Mouse (Mus musculus) limb, embryonic 14.5 days (tissue): Measurements from ENCODE around the gene Atp10b. TPM values are rescaled to one million over a fixed set of nuclear protein-coding genes. Genes with fewer than 3 reads are reported as not detected.

Experiments used
- ATAC-seq: fragments of 200-750 bp; cut with Nextera tagmentation; 2 replicates; pipeline ENCODE4 v1.8.0; 2017; ENCODE audit warnings: low read depth, moderate number of reproducible peaks, moderate TSS enrichment; ENCODE audit not compliant: low FRiP score
- DNase-seq: peaks from one replicate; pipeline ENCODE4 v3.0.0-alpha.2; 2015; ENCODE audit warnings: low spot score
- H3K27ac ChIP-seq: fragments of 300-500 bp; sonication (generic); replicated peaks from 2 replicates; pipeline ENCODE4 v1.5.1; 2014; ENCODE audit warnings: low read depth, mild to moderate bottlenecking, low read length, moderate library complexity, mixed read lengths
- H3K27me3 ChIP-seq: fragments of 300-500 bp; sonication (generic); 2 replicates; pipeline ENCODE4 v1.6.1; 2014; ENCODE audit warnings: low read length, mixed read lengths; ENCODE audit not compliant: control insufficient read depth, insufficient read depth
- H3K36me3 ChIP-seq: fragments of 300-500 bp; sonication (generic); 2 replicates; pipeline ENCODE4 v1.6.1; 2014; ENCODE audit warnings: mild to moderate bottlenecking, low read length, moderate library complexity, mixed read lengths; ENCODE audit not compliant: control insufficient read depth, insufficient read depth
- H3K4me1 ChIP-seq: fragments of 300-500 bp; sonication (generic); 2 replicates; pipeline ENCODE4 v1.6.1; 2014; ENCODE audit warnings: antibody characterized with exemption, low read length, mixed read lengths; ENCODE audit not compliant: control insufficient read depth, insufficient read depth
- H3K4me2 ChIP-seq: fragments of 300-500 bp; sonication (generic); replicated peaks from 2 replicates; pipeline ENCODE4 v1.6.1; 2014; ENCODE audit warnings: low read depth, mild to moderate bottlenecking, low read length, moderate library complexity; ENCODE audit not compliant: severe bottlenecking
- H3K4me3 ChIP-seq: fragments of 300-500 bp; sonication (generic); replicated peaks from 2 replicates; pipeline ENCODE4 v1.5.1; 2014; ENCODE audit warnings: low read length
- H3K9ac ChIP-seq: fragments of 300-500 bp; sonication (generic); 2 replicates; pipeline ENCODE4 v1.6.1; 2014; ENCODE audit warnings: mild to moderate bottlenecking, low read depth, low read length, moderate library complexity; ENCODE audit not compliant: severe bottlenecking
- H3K9me3 ChIP-seq: fragments of 300-500 bp; sonication (generic); 2 replicates; pipeline ENCODE4 v1.6.1; 2016; ENCODE audit warnings: low read length; ENCODE audit not compliant: control insufficient read depth
- POLR2A ChIP-seq: fragments of 200-500 bp; IDR thresholded peaks from 2 replicates; pipeline ENCODE4 v1.8.0; 2012; ENCODE audit warnings: inconsistent platforms, mild to moderate bottlenecking, moderate library complexity, borderline replicate concordance; ENCODE audit not compliant: insufficient read depth, insufficient read length; ENCODE audit errors: extremely low read depth
- WGBS: fragments of 180-500 bp; shearing (Covaris S2); extraction: QIAGEN DNeasy Blood & Tissue Kit; methylation state at CpG from one replicate; pipeline ENCODE4 v1.1.7; 2014; 5-methylcytosine and 5-hydroxymethylcytosine counted together
- polyA plus RNA-seq, 2 experiments: library from polyadenylated mRNA; depleted of rRNA in 1 of 2; stranded (reverse) in 1 of 2; unstranded in 1 of 2; fragments of >200 nt; fragmentation: Nextera tagmentation in 1 of 2; extraction: Ambion mirVana in 1 of 2; gene quantifications; 2 replicates each; pipeline versions ENCODE4 v1.2.1 to v1.2.3; 2012 to 2014

Gene Atp10b
- polyA plus RNA-seq, 2 experiments: 1.2 to 1.9 TPM

DNA sequence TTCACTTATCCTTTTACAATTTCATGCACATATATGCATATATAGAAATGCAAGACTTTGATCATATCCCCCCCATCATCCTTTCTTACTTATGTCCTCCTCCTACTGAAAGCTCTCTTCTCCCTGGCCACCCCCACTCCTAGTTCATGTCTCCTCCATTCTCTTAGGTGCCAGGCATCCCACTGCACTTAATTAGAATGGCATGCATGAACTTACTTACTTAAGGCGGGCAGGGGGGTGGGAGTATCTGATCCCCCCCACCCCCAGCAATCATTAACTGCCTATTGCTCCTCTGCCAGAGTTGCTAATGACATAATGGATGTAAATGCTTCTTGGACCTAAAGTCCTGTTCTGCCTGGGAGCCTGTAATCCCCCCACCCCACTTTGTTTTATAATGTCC is 9.1 kb downstream of the Atp10b start:
- H3K4me3 ChIP-seq: no peak overlapping the region
- DNase-seq (no peak), ATAC-seq (no peak)
- H3K9me3 ChIP-seq: no peaks in the 10 kb centered on the region
- no peak overlapping the region for H3K4me2 ChIP-seq
- TF ChIP-seq POLR2A: no peak
- no peaks in the 10 kb centered on the region for H3K36me3 ChIP-seq
- WGBS: 44% methylated on average over 1 of the region's 1 CpGs
- H3K4me1 ChIP-seq: no peaks in the 10 kb centered on the region
- no peak overlapping the region for H3K9ac ChIP-seq
- H3K27me3 ChIP-seq: no peaks in the 10 kb centered on the region
- no peak overlapping the region for H3K27ac ChIP-seq

GRCm38 (mm10) chr11:43160188-43160942 is 10.7 kb downstream of the Atp10b start:
- ATAC-seq: no peak
- H3K36me3 ChIP-seq: no peaks in the 10 kb centered on the region
- TF ChIP-seq POLR2A: no peak
- no peak overlapping the region for H3K27ac ChIP-seq
- no peak overlapping the region for H3K4me3 ChIP-seq
- H3K27me3 ChIP-seq: no peaks in the 10 kb centered on the region
- WGBS: 34% methylated on average over 9 of the region's 9 CpGs
- H3K9ac ChIP-seq: no peak overlapping the region
- H3K9me3 ChIP-seq: no peaks in the 10 kb centered on the region
- no peaks in the 10 kb centered on the region for H3K4me1 ChIP-seq
- no peak for DNase-seq
- no peak overlapping the region for H3K4me2 ChIP-seq

DNA sequence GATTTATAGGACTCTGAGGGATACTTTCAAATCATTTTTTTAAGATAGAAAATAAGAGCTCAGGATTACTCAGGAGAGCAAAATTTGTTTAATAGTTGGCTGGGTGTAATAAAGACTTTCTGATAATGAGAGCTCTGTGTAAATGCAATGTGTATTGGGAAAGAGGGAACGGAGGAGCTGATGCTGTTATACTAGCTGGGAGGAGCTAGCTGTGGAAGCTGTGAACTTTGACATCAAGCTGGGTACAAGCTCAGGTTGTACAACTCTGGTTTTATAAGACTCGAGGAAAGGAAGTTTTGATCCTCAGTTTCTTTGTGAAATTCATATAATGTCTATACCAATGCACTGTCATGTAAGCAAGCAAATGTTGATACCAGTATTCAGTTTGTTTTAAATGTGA is 20.9 kb downstream of the Atp10b start:
- DNase-seq: no peak
- Histone ChIP-seq H3K4me2 (no peak overlapping the region), H3K4me1 (no peaks in the 10 kb centered on the region), H3K9ac (no peak overlapping the region), H3K4me3 (no peak overlapping the region), H3K27me3 (no peaks in the 10 kb centered on the region), H3K27ac (no peak overlapping the region), H3K9me3 (no peaks in the 10 kb centered on the region), H3K36me3 (no peaks in the 10 kb centered on the region)
- TF ChIP-seq POLR2A: no peak
- ATAC-seq: no peak
- 73% methylated on average over 2 of the region's 2 CpGs for WGBS

GRCm38 (mm10) chr11:43174359-43175116 is 24.9 kb downstream of the Atp10b start:
- ATAC-seq (no peak), DNase-seq (no peak)
- H3K4me3 ChIP-seq: no peak overlapping the region
- H3K36me3 ChIP-seq: no peaks in the 10 kb centered on the region
- TF ChIP-seq POLR2A: no peak
- H3K27me3 ChIP-seq: no peaks in the 10 kb centered on the region
- 65% methylated on average over 6 of the region's 6 CpGs for WGBS
- no peak overlapping the region for H3K9ac ChIP-seq
- no peaks in the 10 kb centered on the region for H3K9me3 ChIP-seq
- no peak overlapping the region for H3K4me2 ChIP-seq
- H3K4me1 ChIP-seq: no peaks in the 10 kb centered on the region
- no peak overlapping the region for H3K27ac ChIP-seq

DNA sequence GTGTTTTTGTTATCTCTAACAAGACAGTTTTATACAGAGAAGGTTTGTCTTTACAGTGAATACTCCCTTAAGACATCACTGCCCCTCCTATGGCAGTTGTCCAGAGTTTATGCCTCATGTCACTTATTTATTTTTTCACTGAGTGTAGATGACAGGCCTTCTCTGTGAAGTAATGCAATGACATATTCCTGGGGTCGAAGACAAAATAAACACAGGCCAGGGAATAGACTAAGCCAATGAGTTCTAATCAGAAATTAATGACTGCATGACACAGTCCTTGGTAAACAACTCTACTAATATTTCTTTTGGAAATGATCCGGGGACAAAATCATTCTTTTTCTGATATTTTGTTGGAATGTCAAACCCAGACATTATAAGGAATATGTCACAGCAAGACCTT is 32.7 kb downstream of the Atp10b start:
- H3K4me2 ChIP-seq: no peak overlapping the region
- no peak for DNase-seq
- 88% methylated on average over 2 of the region's 2 CpGs for WGBS
- ATAC-seq: no peak
- H3K9me3 ChIP-seq: no peaks in the 10 kb centered on the region
- no peak overlapping the region for H3K9ac ChIP-seq
- H3K36me3 ChIP-seq: no peaks in the 10 kb centered on the region
- no peak overlapping the region for H3K4me3 ChIP-seq
- no peaks in the 10 kb centered on the region for H3K27me3 ChIP-seq
- TF ChIP-seq POLR2A: no peak
- no peak overlapping the region for H3K27ac ChIP-seq
- peaks cover 4% of the 10 kb centered on the region; the same call in 1 of the 2 replicates for H3K4me1 ChIP-seq
